Mouse (Mus musculus): ENCODE results near the gene Cep72. TPM values are rescaled to one million over a fixed set of nuclear protein-coding genes. Genes with fewer than 3 reads are reported as not detected.

Gene Cep72
- total and polyA plus RNA-seq, 3 experiments, result 7.3 to 15.1 (median 9.3) TPM

- Histone ChIP-seq H3K9ac (ENCODE audit: insufficient read depth, low read depth) (no peak overlapping the region), H3K27ac (ENCODE audit: insufficient read depth, low read depth) (no peak overlapping the region), H3K4me2 (ENCODE audit: insufficient read depth, low read depth, poor library complexity, severe bottlenecking) (no peak overlapping the region), H3K27me3 (replicated peaks) (no peaks in the 10 kb centered on the region), H3K36me3 (replicated peaks in 1 of 2; ENCODE audit: control insufficient read depth in 1 of 2, insufficient read depth in 1 of 2, low read length in 1 of 2) (peaks cover 10 to 66% of the 10 kb centered on the region in 2 experiments), H3K79me2 (replicated peaks; ENCODE audit: control insufficient read depth, extremely low read depth, insufficient read depth, poor library complexity, severe bottlenecking) (no peaks in the 10 kb centered on the region), H3K4me3 (replicated peaks in 1 of 3; ENCODE audit: low read depth in 2 of 3, low read length in 2 of 3, poor library complexity in 1 of 3) (no peak overlapping the region), H3K9me3 (replicated peaks; ENCODE audit: low read length) (no peaks in the 10 kb centered on the region), H3K4me1 (ENCODE audit: control insufficient read depth in 1 of 2, insufficient read depth in 2 of 2) (no peaks in the 10 kb centered on the region)
- dilution Hi-C loops (cut with MboI; ENCODE audit: extremely low pct_ligation_motif_present, extremely low pct_unique_long_range_greater_than_20kb, low sequenced_read_pairs) (no loop called here), in situ Hi-C loops (cut with MboI; ENCODE audit: low pct_ligation_motif_present, low pct_unique_long_range_greater_than_20kb, low sequenced_read_pairs) (no loop called here)
- no peak for TF ChIP-seq ZNF384 (IDR thresholded peaks at IDR 0.05; ENCODE audit: low read depth, low read length)
- TF ChIP-seq ZMIZ1 (IDR thresholded peaks at IDR 0.05; ENCODE audit: low read depth, low read length), result no peak
- no peak for TF ChIP-seq ELF1 (IDR thresholded peaks at IDR 0.05; ENCODE audit: low read depth, low read length)
- DNase-seq (ENCODE audit: extremely low read depth), result no peak
Measured at GRCm38 (mm10) chr13:74039926-74040325, 22.2 kb downstream of the Cep72 start.

GRCm38 (mm10) chr13:74035776-74036175 is 26.3 kb downstream of the Cep72 start:
- Histone ChIP-seq H3K4me3 (replicated peaks in 1 of 3; ENCODE audit: low read depth in 2 of 3, low read length in 2 of 3, poor library complexity in 1 of 3) (no peak overlapping the region), H3K79me2 (replicated peaks; ENCODE audit: control insufficient read depth, extremely low read depth, insufficient read depth, poor library complexity, severe bottlenecking) (no peaks in the 10 kb centered on the region), H3K27ac (ENCODE audit: insufficient read depth, low read depth) (no peak overlapping the region), H3K27me3 (replicated peaks) (no peaks in the 10 kb centered on the region), H3K9me3 (replicated peaks; ENCODE audit: low read length) (no peaks in the 10 kb centered on the region), H3K9ac (ENCODE audit: insufficient read depth, low read depth) (no peak overlapping the region), H3K4me2 (ENCODE audit: insufficient read depth, low read depth, poor library complexity, severe bottlenecking) (no peak overlapping the region), H3K36me3 (replicated peaks in 1 of 2; ENCODE audit: control insufficient read depth in 1 of 2, insufficient read depth in 1 of 2, low read length in 1 of 2) (peaks cover 7 to 41% of the 10 kb centered on the region in 2 experiments), H3K4me1 (ENCODE audit: control insufficient read depth in 1 of 2, insufficient read depth in 2 of 2) (no peaks in the 10 kb centered on the region)
- in situ Hi-C loops (cut with MboI; ENCODE audit: low pct_ligation_motif_present, low pct_unique_long_range_greater_than_20kb, low sequenced_read_pairs), result no loop called here
- dilution Hi-C loops (cut with MboI; ENCODE audit: extremely low pct_ligation_motif_present, extremely low pct_unique_long_range_greater_than_20kb, low sequenced_read_pairs), result no loop called here
- no peak for TF ChIP-seq CTCF (conservative IDR thresholded peaks at IDR 0.05 in 1 of 2, IDR thresholded peaks at IDR 0.05 in 1 of 2; ENCODE audit: low read depth in 2 of 2, low read length in 2 of 2)
- TF ChIP-seq NRF1 (IDR thresholded peaks at IDR 0.05; ENCODE audit: low read depth, low read length), result no peak
- no peak for TF ChIP-seq BHLHE40 (IDR thresholded peaks at IDR 0.05; ENCODE audit: low read depth, low read length)
- no peak for TF ChIP-seq GABPA (IDR thresholded peaks at IDR 0.05; ENCODE audit: insufficient replicate concordance, low read depth, low read length)
- no peak for TF ChIP-seq MAFK (IDR thresholded peaks at IDR 0.05; ENCODE audit: insufficient replicate concordance, low read length)
- no peak for TF ChIP-seq SMC3 (IDR thresholded peaks at IDR 0.05; ENCODE audit: low read depth, low read length)
- no peak for TF ChIP-seq E2F4 (IDR thresholded peaks at IDR 0.05; ENCODE audit: insufficient replicate concordance, low read depth, low read length)
- no peak for TF ChIP-seq JUND (conservative IDR thresholded peaks at IDR 0.05; ENCODE audit: low read depth, low read length)
- TF ChIP-seq HCFC1 (IDR thresholded peaks at IDR 0.05; ENCODE audit: low read depth, low read length), result no peak
- no peak for TF ChIP-seq ETS1 (conservative IDR thresholded peaks at IDR 0.05; ENCODE audit: low read depth, low read length)
- DNase-seq (ENCODE audit: extremely low read depth), result no peak

- no peaks in the 10 kb centered on the region for H3K79me2 ChIP-seq (replicated peaks; ENCODE audit: control insufficient read depth, extremely low read depth, insufficient read depth, poor library complexity, severe bottlenecking)
- no peaks in the 10 kb centered on the region for H3K4me1 ChIP-seq (ENCODE audit: control insufficient read depth in 1 of 2, insufficient read depth in 2 of 2)
- H3K9ac ChIP-seq (ENCODE audit: insufficient read depth, low read depth), result no peak overlapping the region
- H3K27ac ChIP-seq (ENCODE audit: insufficient read depth, low read depth), result no peak overlapping the region
- no peaks in the 10 kb centered on the region for H3K27me3 ChIP-seq (replicated peaks)
- no peak for TF ChIP-seq RCOR1 (conservative IDR thresholded peaks at IDR 0.05; ENCODE audit: low read depth, low read length)
- TF ChIP-seq TBP (conservative IDR thresholded peaks at IDR 0.05; ENCODE audit: low read depth, low read length), result no peak
- TF ChIP-seq ZKSCAN1 (IDR thresholded peaks at IDR 0.05; ENCODE audit: borderline replicate concordance, low read depth, low read length), result no peak
- TF ChIP-seq ETS1 (conservative IDR thresholded peaks at IDR 0.05; ENCODE audit: low read depth, low read length), result no peak
- TF ChIP-seq BHLHE40 (IDR thresholded peaks at IDR 0.05; ENCODE audit: low read depth, low read length), result no peak
- no peak for TF ChIP-seq UBTF (IDR thresholded peaks at IDR 0.05; ENCODE audit: low read depth, low read length)
- no peak for TF ChIP-seq USF1 (IDR thresholded peaks at IDR 0.05; ENCODE audit: low read depth, low read length)
- TF ChIP-seq GABPA (IDR thresholded peaks at IDR 0.05; ENCODE audit: insufficient replicate concordance, low read depth, low read length), result no peak
- TF ChIP-seq MAFK (IDR thresholded peaks at IDR 0.05; ENCODE audit: insufficient replicate concordance, low read length), result no peak
- TF ChIP-seq E2F4 (IDR thresholded peaks at IDR 0.05; ENCODE audit: insufficient replicate concordance, low read depth, low read length), result no peak
- no peak for TF ChIP-seq CHD1 (IDR thresholded peaks at IDR 0.05; ENCODE audit: low read depth, low read length)
- no peak for TF ChIP-seq JUND (conservative IDR thresholded peaks at IDR 0.05; ENCODE audit: low read depth, low read length)
- no peak for TF ChIP-seq IRF4 (IDR thresholded peaks at IDR 0.05; ENCODE audit: low read depth, low read length)
- no peaks in the 10 kb centered on the region for H3K9me3 ChIP-seq (replicated peaks; ENCODE audit: low read length)
- H3K36me3 ChIP-seq (replicated peaks in 1 of 2; ENCODE audit: control insufficient read depth in 1 of 2, insufficient read depth in 1 of 2, low read length in 1 of 2), result peaks cover 5 to 31% of the 10 kb centered on the region in 2 experiments
- H3K4me3 ChIP-seq (replicated peaks in 1 of 3; ENCODE audit: low read depth in 2 of 3, low read length in 2 of 3, poor library complexity in 1 of 3), result no peak overlapping the region
- DNase-seq (ENCODE audit: extremely low read depth), result no peak
- in situ Hi-C loops (cut with MboI; ENCODE audit: low pct_ligation_motif_present, low pct_unique_long_range_greater_than_20kb, low sequenced_read_pairs) (no loop called here), dilution Hi-C loops (cut with MboI; ENCODE audit: extremely low pct_ligation_motif_present, extremely low pct_unique_long_range_greater_than_20kb, low sequenced_read_pairs) (no loop called here)
- H3K4me2 ChIP-seq (ENCODE audit: insufficient read depth, low read depth, poor library complexity, severe bottlenecking), result no peak overlapping the region
Measured at GRCm38 (mm10) chr13:74034756-74035155, 27.3 kb downstream of the Cep72 start.
